Mouse (Mus musculus): ENCODE results near the gene Pold2. TPM values are rescaled to one million over a fixed set of nuclear protein-coding genes. Genes with fewer than 3 reads are reported as not detected.

The Pold2 gene
- 103 and 126 TPM in 2 replicates for total RNA-seq (2012; rRNA removed)

DNA sequence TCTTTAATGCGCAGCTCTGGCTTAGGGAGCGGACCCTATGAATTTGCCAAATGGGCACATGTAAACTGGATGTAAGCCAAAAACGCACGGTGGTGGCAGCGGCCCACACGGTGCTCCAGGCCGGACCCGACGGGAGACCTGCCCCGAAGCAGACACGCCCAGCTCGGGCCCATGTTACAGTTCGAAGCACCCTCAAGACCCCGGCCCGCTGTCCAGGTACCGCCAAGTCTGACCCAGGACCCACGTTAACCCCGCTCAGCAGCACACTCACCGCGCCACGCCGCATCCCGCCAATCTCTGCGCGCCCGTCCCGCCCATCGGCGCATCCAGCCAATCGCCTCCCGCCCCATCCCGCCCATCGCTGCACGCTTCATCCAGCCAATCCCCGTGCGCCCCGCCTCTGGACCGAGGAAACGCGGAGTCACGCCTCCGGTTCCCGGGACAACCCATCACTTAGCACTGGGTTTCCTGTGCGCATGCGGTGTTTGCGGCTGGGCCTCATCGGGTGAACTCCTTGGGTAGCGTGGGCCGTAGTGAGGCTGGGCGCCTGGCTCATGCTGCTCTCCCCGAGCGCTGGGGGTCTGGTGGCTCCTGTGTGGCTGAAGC lies at the start of gene Pold2:
Gene Pold2 (minus strand): TSS at position 372 of the 606 bp plus-strand sequence.
- Histone ChIP-seq H3K9ac (ENCODE audit: insufficient read depth, low read depth, low read length, poor library complexity, severe bottlenecking) (peak within 1 kb of the TSS; percentile 91), H3K27ac (ENCODE audit: insufficient read depth, low read depth, low read length, poor library complexity, severe bottlenecking) (peak within 1 kb of the TSS; percentile 59; the same call in 1 of the 2 replicates), H3K4me3 (ENCODE audit: insufficient read depth in 1 of 2, low read depth in 1 of 2, low read length in 2 of 2, poor library complexity in 1 of 2, severe bottlenecking in 1 of 2) (peak within 1 kb of the TSS; percentile 85 to 87), H3K9me3 (ENCODE audit: control insufficient read depth, insufficient read depth, low read depth, low read length) (no peaks in the 10 kb centered on the region), H3K4me1 (ENCODE audit: control insufficient read depth in 2 of 2, insufficient read depth in 2 of 2, low read length in 2 of 2, poor library complexity in 1 of 2) (peaks cover 6 to 12% of the 10 kb centered on the region in 2 experiments; a peak in 2 of 4 replicates), H3K36me3 (ENCODE audit: control insufficient read depth, insufficient read depth, low read length, poor library complexity, severe bottlenecking) (peaks cover 32% of the 10 kb centered on the region)
- TF ChIP-seq CHD2 (IDR thresholded peaks at IDR 0.05; ENCODE audit: low read depth, low read length) (no peak), HCFC1 (IDR thresholded peaks at IDR 0.05; ENCODE audit: borderline replicate concordance, insufficient read depth, low read length) (no peak), ZC3H11A (IDR thresholded peaks at IDR 0.05; ENCODE audit: borderline replicate concordance, low read depth, low read length) (no peak), ZNF384 (IDR thresholded peaks at IDR 0.05; ENCODE audit: low read depth, low read length) (no peak), MAFK (IDR thresholded peaks at IDR 0.05; ENCODE audit: insufficient read depth, low read depth, low read length) (peak; percentile 23; the same call in 1 of the 2 replicates)
- DNase-seq (ENCODE audit: low read depth, low spot score) = peak; percentile 99
- in situ Hi-C loops (cut with MboI; ENCODE audit: low sequenced_read_pairs in 2 of 2, unreplicated experiment in 2 of 2) = no loop called here

DNA sequence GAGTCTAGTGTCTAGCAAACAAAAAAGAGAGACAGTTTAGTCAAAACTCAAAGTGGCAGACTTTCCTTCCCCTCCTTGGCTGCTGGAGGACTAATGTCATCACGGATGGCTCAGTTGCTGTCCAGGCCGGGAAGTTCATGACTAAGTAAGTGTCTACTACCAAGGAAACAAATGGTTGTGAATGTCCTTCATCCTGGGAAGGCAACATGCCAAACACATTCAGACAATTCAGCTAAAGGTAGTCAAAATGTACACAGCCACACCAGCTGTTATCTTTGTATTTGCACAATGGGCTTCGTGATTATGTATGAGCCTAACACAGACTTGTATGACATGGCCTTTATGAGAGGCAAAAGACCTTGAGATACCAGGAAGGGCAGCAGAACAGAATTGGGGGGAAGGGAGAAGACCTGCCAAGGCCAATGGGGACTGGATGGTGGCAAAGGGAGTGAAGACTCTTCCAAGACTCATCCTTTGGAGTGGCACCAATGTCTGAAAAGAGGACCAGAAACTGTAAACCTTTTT lies 48.7 kb upstream of the Pold2 start:
- H3K4me3 ChIP-seq (ENCODE audit: insufficient read depth in 1 of 2, low read depth in 1 of 2, low read length in 2 of 2, poor library complexity in 1 of 2, severe bottlenecking in 1 of 2) = no peak overlapping the region
- in situ Hi-C loops (cut with MboI; ENCODE audit: low sequenced_read_pairs in 2 of 2, unreplicated experiment in 2 of 2) = no loop called here
- H3K4me1 ChIP-seq (ENCODE audit: control insufficient read depth in 2 of 2, insufficient read depth in 2 of 2, low read length in 2 of 2, poor library complexity in 1 of 2) = 0 out of 4 replicates have a peak, but pooled peaks cover 0 to 2% of the 10 kb centered on the region in 2 experiments
- no peak overlapping the region for H3K9ac ChIP-seq (ENCODE audit: insufficient read depth, low read depth, low read length, poor library complexity, severe bottlenecking)
- no peaks in the 10 kb centered on the region for H3K36me3 ChIP-seq (ENCODE audit: control insufficient read depth, insufficient read depth, low read length, poor library complexity, severe bottlenecking)
- TF ChIP-seq HCFC1 (IDR thresholded peaks at IDR 0.05; ENCODE audit: borderline replicate concordance, insufficient read depth, low read length) (no peak), CHD2 (IDR thresholded peaks at IDR 0.05; ENCODE audit: low read depth, low read length) (no peak), ZC3H11A (IDR thresholded peaks at IDR 0.05; ENCODE audit: borderline replicate concordance, low read depth, low read length) (no peak), ZNF384 (IDR thresholded peaks at IDR 0.05; ENCODE audit: low read depth, low read length) (no peak), MAFK (IDR thresholded peaks at IDR 0.05; ENCODE audit: insufficient read depth, low read depth, low read length) (no peak)
- no peak overlapping the region for H3K27ac ChIP-seq (ENCODE audit: insufficient read depth, low read depth, low read length, poor library complexity, severe bottlenecking)
- no peak for DNase-seq (ENCODE audit: low read depth, low spot score)
- H3K9me3 ChIP-seq (ENCODE audit: control insufficient read depth, insufficient read depth, low read depth, low read length) = no peaks in the 10 kb centered on the region

DNA sequence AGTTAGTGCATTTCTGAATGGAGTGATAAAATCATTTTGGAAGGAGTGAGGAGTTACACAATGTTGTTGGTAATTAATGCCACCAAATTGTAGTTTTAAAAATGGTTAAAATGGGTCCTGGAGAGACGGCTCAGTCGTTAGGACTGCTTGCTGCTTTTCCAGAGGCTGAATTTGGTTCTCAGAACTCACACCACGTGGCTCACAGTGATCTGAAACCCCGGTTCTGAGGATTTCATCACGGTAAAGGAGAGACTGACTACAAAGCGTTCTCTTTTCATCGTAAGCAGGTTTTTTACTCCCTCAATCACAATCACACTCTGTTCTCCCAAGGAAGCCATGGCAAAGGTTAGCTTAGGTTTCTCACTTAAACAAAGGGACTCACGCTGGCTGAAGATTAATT lies 46.6 kb upstream of the Pold2 start:
- no peaks in the 10 kb centered on the region for H3K36me3 ChIP-seq (ENCODE audit: control insufficient read depth, insufficient read depth, low read length, poor library complexity, severe bottlenecking)
- in situ Hi-C loops (cut with MboI; ENCODE audit: low sequenced_read_pairs in 2 of 2, unreplicated experiment in 2 of 2) = no loop called here

DNA sequence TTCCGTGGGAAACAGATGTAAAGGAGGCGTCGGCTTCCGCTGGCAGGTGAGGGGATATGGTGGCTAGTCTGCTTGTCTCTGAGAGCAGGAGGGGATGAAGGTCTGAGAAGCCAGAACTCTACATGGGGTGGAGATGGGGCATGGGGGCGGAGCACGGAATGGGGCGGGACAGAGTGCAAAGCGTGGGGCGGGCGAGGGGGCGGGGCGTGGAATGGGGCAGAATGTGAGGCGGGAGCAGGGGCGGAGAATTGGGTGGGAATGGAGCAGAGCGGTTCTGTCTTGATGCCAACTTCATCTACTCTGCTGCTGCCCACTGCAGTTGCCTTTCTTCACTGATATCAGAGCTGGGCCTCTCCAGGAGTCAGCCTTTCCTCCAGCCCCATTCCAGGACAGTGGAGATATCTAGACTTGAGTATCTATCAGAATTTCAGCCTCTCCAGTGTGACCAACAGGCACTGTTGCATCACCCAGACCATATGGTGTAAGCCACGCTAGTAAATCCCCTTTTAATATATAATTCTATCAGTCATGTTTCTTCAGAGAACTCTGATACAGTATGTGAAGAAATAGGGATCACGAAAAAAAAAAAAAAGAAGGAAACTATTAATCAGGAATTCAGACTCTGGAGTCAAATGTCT lies 42.4 kb upstream of the Pold2 start:
- Histone ChIP-seq H3K4me3 (ENCODE audit: insufficient read depth in 1 of 2, low read depth in 1 of 2, low read length in 2 of 2, poor library complexity in 1 of 2, severe bottlenecking in 1 of 2) (no peak overlapping the region), H3K27ac (ENCODE audit: insufficient read depth, low read depth, low read length, poor library complexity, severe bottlenecking) (no peak overlapping the region), H3K9me3 (ENCODE audit: control insufficient read depth, insufficient read depth, low read depth, low read length) (no peaks in the 10 kb centered on the region), H3K36me3 (ENCODE audit: control insufficient read depth, insufficient read depth, low read length, poor library complexity, severe bottlenecking) (no peaks in the 10 kb centered on the region), H3K4me1 (ENCODE audit: control insufficient read depth in 2 of 2, insufficient read depth in 2 of 2, low read length in 2 of 2, poor library complexity in 1 of 2) (peaks cover 2 to 4% of the 10 kb centered on the region in 2 experiments; a peak in 2 of 4 replicates), H3K9ac (ENCODE audit: insufficient read depth, low read depth, low read length, poor library complexity, severe bottlenecking) (no peak overlapping the region)
- in situ Hi-C loops (cut with MboI; ENCODE audit: low sequenced_read_pairs in 2 of 2, unreplicated experiment in 2 of 2) = no loop called here
- TF ChIP-seq ZC3H11A (IDR thresholded peaks at IDR 0.05; ENCODE audit: borderline replicate concordance, low read depth, low read length) = no peak
- DNase-seq (ENCODE audit: low read depth, low spot score) = no peak

More for the DNA sequence above, 46.6 kb upstream of the Pold2 start:
- Histone ChIP-seq H3K4me3 (ENCODE audit: insufficient read depth in 1 of 2, low read depth in 1 of 2, low read length in 2 of 2, poor library complexity in 1 of 2, severe bottlenecking in 1 of 2) (no peak overlapping the region), H3K27ac (ENCODE audit: insufficient read depth, low read depth, low read length, poor library complexity, severe bottlenecking) (no peak overlapping the region), H3K9ac (ENCODE audit: insufficient read depth, low read depth, low read length, poor library complexity, severe bottlenecking) (no peak overlapping the region), H3K4me1 (ENCODE audit: control insufficient read depth in 2 of 2, insufficient read depth in 2 of 2, low read length in 2 of 2, poor library complexity in 1 of 2) (peaks cover 2 to 3% of the 10 kb centered on the region in 2 experiments; a peak in 2 of 4 replicates), H3K9me3 (ENCODE audit: control insufficient read depth, insufficient read depth, low read depth, low read length) (no peaks in the 10 kb centered on the region)
- no peak for TF ChIP-seq ZC3H11A (IDR thresholded peaks at IDR 0.05; ENCODE audit: borderline replicate concordance, low read depth, low read length)
- TF ChIP-seq ZNF384 (IDR thresholded peaks at IDR 0.05; ENCODE audit: low read depth, low read length) = no peak
- TF ChIP-seq CHD2 (IDR thresholded peaks at IDR 0.05; ENCODE audit: low read depth, low read length) = no peak
- no peak for TF ChIP-seq MAFK (IDR thresholded peaks at IDR 0.05; ENCODE audit: insufficient read depth, low read depth, low read length)
- TF ChIP-seq HCFC1 (IDR thresholded peaks at IDR 0.05; ENCODE audit: borderline replicate concordance, insufficient read depth, low read length) = no peak
- no peak for DNase-seq (ENCODE audit: low read depth, low spot score)
